Mouse (Mus musculus): ENCODE measurements around the gene Svep1.

DNA sequence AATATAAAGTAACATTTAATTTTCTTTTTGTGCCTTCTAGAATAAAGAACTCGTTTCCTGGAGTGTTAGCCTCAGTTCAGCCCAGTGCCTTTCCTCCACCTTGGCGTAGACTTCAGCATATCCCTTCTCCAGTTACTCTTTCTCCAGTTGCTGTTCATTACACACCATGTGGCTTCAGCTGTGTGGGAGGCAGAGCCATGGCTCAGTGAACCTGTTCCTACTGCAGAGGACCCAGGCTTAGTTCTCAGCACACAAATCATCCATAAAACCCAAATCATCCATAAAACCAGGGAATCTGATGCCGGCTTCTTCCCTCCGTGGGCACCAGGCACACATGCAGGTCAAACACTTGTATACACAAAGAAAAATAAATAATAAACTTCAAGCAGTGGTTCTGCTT is 22.8 kb downstream of the Svep1 start:
- no peak for TF ChIP-seq CTCF (IDR thresholded peaks at IDR 0.05; ENCODE audit: low read depth, low read length)
- no peak for TF ChIP-seq TAL1 (conservative IDR thresholded peaks at IDR 0.05; ENCODE audit: low read depth, low read length)
- TF ChIP-seq GATA1 (IDR thresholded peaks at IDR 0.05; ENCODE audit: borderline replicate concordance, low read length) = no peak
- TF ChIP-seq GATA2 (IDR thresholded peaks at IDR 0.05; ENCODE audit: borderline replicate concordance, low read depth, low read length) = no peak
- TF ChIP-seq POLR2AphosphoS5 (IDR thresholded peaks at IDR 0.05; ENCODE audit: insufficient replicate concordance, low read depth, low read length) = no peak

Measured in G1E (cell line).